Comparison of ENCODE assay signal across 8 mouse cellular contexts in the genomic region with DNA sequence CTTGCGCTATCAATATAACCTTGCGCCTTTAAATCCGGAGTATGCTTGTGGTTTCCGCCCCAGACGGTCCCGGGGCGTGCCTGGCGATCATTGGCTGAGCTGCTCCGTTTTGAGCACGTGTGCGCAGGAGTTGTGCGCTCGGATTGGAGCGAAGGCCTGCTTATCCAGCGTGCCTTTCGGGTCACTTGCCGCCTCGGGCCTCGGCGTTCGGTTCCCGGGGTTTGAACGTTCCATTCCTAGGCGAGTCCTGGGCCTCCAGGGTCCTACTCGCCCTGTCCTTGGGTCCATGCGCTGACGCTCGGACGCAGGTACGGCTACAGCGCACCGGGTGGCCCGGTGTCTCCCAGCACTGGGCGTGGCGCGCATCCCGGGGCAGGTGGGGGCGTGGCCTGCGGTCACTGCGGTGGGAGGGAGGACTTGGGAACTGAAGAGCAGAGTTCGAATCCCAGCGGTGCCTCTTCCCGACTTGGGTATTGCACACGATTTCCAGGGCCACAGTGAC. TPM values are rescaled to one million over a fixed set of nuclear protein-coding genes. Genes with fewer than 3 reads are reported as not detected.
DNase-seq lines count a peak whose midpoint lies in the region; ATAC-seq lines count a peak whose summit lies in the region.

A gene (plus strand): TSS at position 139 of the 502 bp plus-strand sequence.

- peak; percentile 93 for DNase-seq in MEL-GATA-1-ER (ENCODE audit: extremely low read depth, low read depth)
- peak; percentile 94 for DNase-seq in cerebellum, adult 8-10 months
- DNase-seq in forelimb bud, embryonic 11.5 days (ENCODE audit: low read depth, low spot score), result peak; percentile 94
- peak; percentile 79 for DNase-seq in layer of hippocampus, adult 9-10 months (ENCODE audit: low spot score)
- peak; percentile 79 for DNase-seq in ovary, postnatal 10 days (ENCODE audit: low spot score)
- DNase-seq in thymus, postnatal 10 days (ENCODE audit: low spot score in 2 of 2), result peak; percentile 87 to 88

- under 1% methylated on average over 44 of the region's 44 CpGs for WGBS in lung, embryonic 16.5 days

- ATAC-seq in hematopoietic stem cell, adult 5-6 weeks (replicated peaks in 1 of 2; ENCODE audit: insufficient read depth in 1 of 2, low FRiP score in 2 of 2, low TSS enrichment in 1 of 2, low read depth in 1 of 2, poor library complexity in 2 of 2, severe bottlenecking in 2 of 2), result peak; percentile 92 to 93
- peak; percentile 93 for ATAC-seq in lung, embryonic 16.5 days (ENCODE audit: low read depth)

- peak within 1 kb of the TSS; percentile 90 for H3K4me3 ChIP-seq in lung, embryonic 16.5 days (ENCODE audit: low read length)

- H3K4me1 ChIP-seq in lung, embryonic 16.5 days (replicated peaks; ENCODE audit: control insufficient read depth, insufficient read depth, low read length), result peaks cover 26% of the 10 kb centered on the region

- H3K4me2 ChIP-seq in lung, embryonic 16.5 days (ENCODE audit: low read depth, low read length), result peak within 1 kb of the TSS; percentile 81

- peak within 1 kb of the TSS; percentile 84 for H3K27ac ChIP-seq in lung, embryonic 16.5 days (ENCODE audit: low read length)

- no peaks in the 10 kb centered on the region for H3K9me3 ChIP-seq in lung, embryonic 16.5 days (ENCODE audit: control insufficient read depth, low read length)

- no peaks in the 10 kb centered on the region for H3K27me3 ChIP-seq in lung, embryonic 16.5 days (ENCODE audit: control insufficient read depth, insufficient read depth, low read depth, low read length)

- H3K9ac ChIP-seq in lung, embryonic 16.5 days (ENCODE audit: low read length), result peak within 1 kb of the TSS; percentile 90

- peaks cover 11% of the 10 kb centered on the region for H3K36me3 ChIP-seq in lung, embryonic 16.5 days (ENCODE audit: control insufficient read depth, insufficient read depth, low read length)

RNA-seq across cellular contexts. Expression of the gene that starts here (rescaled TPM):
- total RNA-seq in hematopoietic stem cell, adult 5-6 weeks (2017), result 3.3 and 12.3 TPM in 2 replicates
- 13.9 and 14.0 TPM in 2 replicates for polyA plus RNA-seq in lung, embryonic 16.5 days (2015; fragmentation: Nextera tagmentation; extraction: Ambion mirVana)

Comparison
In these comparisons a context has a peak if more than half of its experiments do, and no peak if none do; other contexts are left out.
1. Peak in every context shown above with its lines: DNase-seq, ATAC-seq, H3K4me3 ChIP-seq and H3K27ac ChIP-seq.